8 mouse cellular contexts compared by ENCODE assay signal in the genomic region with DNA sequence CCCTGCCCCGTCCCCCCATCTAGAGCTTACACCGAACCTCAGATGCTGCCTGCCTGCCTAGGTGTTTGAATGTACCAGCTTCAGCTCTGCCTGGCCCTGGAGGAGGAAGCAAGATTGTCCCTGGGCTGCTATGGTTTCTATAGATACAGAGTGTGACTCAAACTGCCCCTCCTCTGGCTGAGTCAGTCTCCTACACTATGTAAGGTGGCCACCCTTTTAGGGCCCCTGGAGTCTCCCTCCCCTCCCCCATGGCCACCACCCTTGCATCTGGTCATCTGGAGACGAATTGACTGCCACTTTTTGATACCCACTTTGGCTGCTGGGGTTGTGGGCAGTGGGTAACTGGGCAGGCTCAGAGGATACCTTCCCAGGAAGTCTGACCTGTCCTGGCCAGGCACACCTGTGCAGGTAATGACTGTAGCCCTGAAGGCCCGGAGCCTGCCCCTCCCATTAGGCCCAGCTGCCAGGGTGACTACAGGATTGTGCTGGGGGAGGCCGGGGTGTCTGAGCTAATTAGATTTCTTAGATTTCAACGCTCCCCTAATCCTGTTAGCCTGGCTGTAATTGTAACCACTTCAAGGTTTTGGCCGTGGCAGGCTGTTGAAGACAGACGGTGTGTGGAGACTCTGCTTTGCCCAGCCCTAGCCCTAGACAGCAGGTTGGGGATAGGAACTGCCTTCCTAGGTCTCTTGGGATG. TPM values are rescaled to one million over a fixed set of nuclear protein-coding genes. Genes with fewer than 3 reads are reported as not detected.
A peak's percentile ranks its signal among the peaks of the same experiment; 100 is the strongest.
DNase-seq lines count a peak whose midpoint lies in the region; ATAC-seq and TF ChIP-seq lines count a peak whose summit lies in the region.

No protein-coding gene starts in this region.

- peak overlapping the region; percentile 5; the same call in 1 of the 2 replicates for H3K9ac ChIP-seq in hindbrain, embryonic 14.5 days

- H3K27ac ChIP-seq in cerebellum, adult 2 months (ENCODE audit: insufficient read depth, low read length): peak overlapping the region; percentile 35; the same call in 1 of the 2 replicates
- H3K27ac ChIP-seq in hindbrain, embryonic 14.5 days: 0 out of 2 replicates have a peak overlapping the region, but pooled peaks have one; percentile 15

- H3K4me1 ChIP-seq in cerebellum, adult 2 months (ENCODE audit: control insufficient read depth, insufficient read depth, low read length): peaks cover 62% of the 10 kb centered on the region
- peaks cover 80% of the 10 kb centered on the region for H3K4me1 ChIP-seq in hindbrain, embryonic 14.5 days (replicated peaks; ENCODE audit: control insufficient read depth, insufficient read depth, low read length)

- no peak for ATAC-seq in hindbrain, embryonic 14.5 days (ENCODE audit: low FRiP score)
- ATAC-seq in megakaryocyte-erythroid progenitor cell, adult 5-6 weeks (replicated peaks; ENCODE audit: low FRiP score, low TSS enrichment, poor library complexity, severe bottlenecking): peak; percentile 39; the same call in 1 of the 2 replicates

- TF ChIP-seq POLR2A in cerebellum, adult 2 months (IDR thresholded peaks at IDR 0.05; ENCODE audit: borderline replicate concordance, insufficient read depth, low read length): no peak

- H3K4me2 ChIP-seq in hindbrain, embryonic 14.5 days (replicated peaks): peak overlapping the region; percentile 84

- DNase-seq in cerebellum, adult 2 months: peak in 1 of 2 experiments; percentile 31
- DNase-seq in cerebellum, postnatal 14 days: no peak
- peak; percentile 27 to 32 for DNase-seq in B cell, adult 2 months
- no peak for DNase-seq in hindbrain, embryonic 14.5 days (ENCODE audit: low spot score)
- no peak for DNase-seq in layer of hippocampus, postnatal 14 days (ENCODE audit: low spot score in 2 of 2)
- no peak for DNase-seq in layer of hippocampus, postnatal 36 days
- DNase-seq in adrenal gland, postnatal 36 days: no peak

- no peak for TF ChIP-seq CTCF in cerebellum, adult 2 months (IDR thresholded peaks at IDR 0.05; ENCODE audit: borderline replicate concordance, insufficient read depth, low read depth, low read length)

- no peaks in the 10 kb centered on the region for H3K36me3 ChIP-seq in hindbrain, embryonic 14.5 days (replicated peaks; ENCODE audit: control insufficient read depth, insufficient read depth)

- no peaks in the 10 kb centered on the region for H3K9me3 ChIP-seq in hindbrain, embryonic 14.5 days (ENCODE audit: control insufficient read depth, low read length)

- H3K4me3 ChIP-seq in cerebellum, adult 2 months (replicated peaks; ENCODE audit: insufficient read depth, low read depth, low read length): peak overlapping the region; percentile 3
- no peak overlapping the region for H3K4me3 ChIP-seq in hindbrain, embryonic 14.5 days (replicated peaks; ENCODE audit: low read length)

- H3K27me3 ChIP-seq in cerebellum, adult 2 months (ENCODE audit: control insufficient read depth, insufficient read depth, low read length): no peaks in the 10 kb centered on the region
- H3K27me3 ChIP-seq in hindbrain, embryonic 14.5 days (ENCODE audit: control insufficient read depth, insufficient read depth, low read length): no peaks in the 10 kb centered on the region

- 11% methylated on average over 8 of the region's 8 CpGs for WGBS in cerebellum, adult 2 months
- 50% methylated on average over 8 of the region's 8 CpGs for WGBS in hindbrain, embryonic 14.5 days

RNA-seq across cellular contexts. Expression of a gene that starts 5.8 kb away (rescaled TPM):
- 63.7 and 72.5 TPM in 2 replicates for polyA plus RNA-seq in cerebellum, adult 2 months (2012; rRNA removed)
- polyA plus RNA-seq in hindbrain, embryonic 14.5 days (2014; fragmentation: Nextera tagmentation; extraction: Ambion mirVana): 70.0 and 70.6 TPM in 2 replicates
- 51.3 and 56.9 TPM in 2 replicates for total RNA-seq in megakaryocyte-erythroid progenitor cell, adult 5-6 weeks (2014; fragmentation: Nextera tagmentation)
- 6.7 and 12.6 TPM in 2 replicates for total RNA-seq in megakaryocyte-erythroid progenitor cell, adult 5-6 weeks (2017)
- total RNA-seq in layer of hippocampus, postnatal 14 days (2021): 100 to 1,000 TPM; 104 to 105 TPM
- total RNA-seq in layer of hippocampus, postnatal 36 days (2021): 10 to 100 TPM; 88.1 to 94.5 TPM
- 100 to 1,000 TPM in 1 of 2 experiments, 10 to 100 TPM in 1; 98.2 to 143 TPM for total RNA-seq in adrenal gland, postnatal 36 days (2021)

Comparison
In these comparisons a context has a peak if more than half of its experiments do, and no peak if none do; other contexts are left out.
1. DNase-seq: peak in B cell, adult 2 months (2 of 2); none in cerebellum, postnatal 14 days (0 of 2), hindbrain, embryonic 14.5 days (single experiment), layer of hippocampus, postnatal 14 days (0 of 2), layer of hippocampus, postnatal 36 days (0 of 2) and adrenal gland, postnatal 36 days (0 of 2).